Mouse (Mus musculus) testis, postnatal 14 days (tissue): ENCODE results near the gene Lnx2.

Source experiments
- DNase-seq: peaks from one replicate; pipeline ENCODE4 v3.0.0; 2021; ENCODE audit warnings: low spot score

Lnx2 gene

DNA sequence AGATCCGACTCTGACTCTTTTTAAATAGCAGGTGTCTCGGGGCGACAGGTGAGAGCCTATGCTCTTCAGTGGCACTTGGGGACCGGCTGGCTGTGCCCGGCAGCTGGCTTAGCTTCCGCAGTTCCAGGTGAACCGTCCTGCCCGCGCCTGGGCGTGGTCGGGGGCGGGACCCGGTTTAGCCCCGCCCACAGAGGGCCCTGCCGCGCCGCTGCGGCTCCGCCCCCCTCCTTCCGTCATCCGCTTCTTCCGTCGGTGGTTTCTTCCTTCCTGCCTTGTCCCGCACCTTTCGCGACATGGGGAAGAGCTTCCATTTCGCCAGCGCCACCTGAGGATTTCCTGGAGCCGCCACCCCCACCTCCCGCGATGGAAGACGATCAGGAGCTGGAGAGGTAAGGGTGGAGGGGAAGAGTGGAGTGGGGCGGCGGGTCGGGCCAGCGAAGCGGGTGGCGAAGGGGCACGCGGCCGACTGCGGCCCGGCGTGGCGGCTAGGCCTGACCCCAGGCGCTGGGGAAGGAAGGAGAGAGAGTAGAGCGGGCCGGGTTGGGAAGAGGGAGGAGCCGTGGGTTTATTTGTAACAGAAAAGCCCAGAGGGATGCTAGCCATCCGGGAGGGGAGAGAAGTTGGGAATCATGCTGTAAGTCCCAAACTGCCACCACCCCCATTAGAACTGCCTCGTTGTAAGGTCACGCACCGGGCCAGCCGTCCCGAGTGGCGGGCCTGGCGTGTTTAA lies 1.1 kb upstream of the Lnx2 start:
- peak; percentile 90 for DNase-seq

DNA sequence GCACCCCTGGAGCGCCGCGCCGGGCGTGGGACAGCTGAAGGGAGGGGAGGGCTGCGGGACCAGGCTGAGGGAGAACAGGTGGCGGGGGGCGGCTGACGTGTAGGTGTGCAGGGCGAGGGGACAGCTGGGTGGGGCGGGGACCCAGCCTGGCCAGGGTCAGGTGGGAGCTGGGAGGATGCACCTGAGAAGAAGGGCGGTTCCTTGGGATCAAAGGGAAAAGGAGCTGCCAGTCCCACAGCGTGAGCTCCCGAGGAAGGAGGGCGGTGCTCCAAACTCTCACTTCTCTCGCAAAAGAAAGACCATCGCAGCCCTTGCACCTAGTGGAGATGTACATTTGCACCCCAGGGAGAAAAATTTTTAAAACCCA lies 396 bp upstream of the Lnx2 start, which contains the start of gene Polr1d:
Gene Polr1d, plus strand, starts transcription at position 252 of the 367 bp plus-strand sequence.
- no peak for DNase-seq

DNA sequence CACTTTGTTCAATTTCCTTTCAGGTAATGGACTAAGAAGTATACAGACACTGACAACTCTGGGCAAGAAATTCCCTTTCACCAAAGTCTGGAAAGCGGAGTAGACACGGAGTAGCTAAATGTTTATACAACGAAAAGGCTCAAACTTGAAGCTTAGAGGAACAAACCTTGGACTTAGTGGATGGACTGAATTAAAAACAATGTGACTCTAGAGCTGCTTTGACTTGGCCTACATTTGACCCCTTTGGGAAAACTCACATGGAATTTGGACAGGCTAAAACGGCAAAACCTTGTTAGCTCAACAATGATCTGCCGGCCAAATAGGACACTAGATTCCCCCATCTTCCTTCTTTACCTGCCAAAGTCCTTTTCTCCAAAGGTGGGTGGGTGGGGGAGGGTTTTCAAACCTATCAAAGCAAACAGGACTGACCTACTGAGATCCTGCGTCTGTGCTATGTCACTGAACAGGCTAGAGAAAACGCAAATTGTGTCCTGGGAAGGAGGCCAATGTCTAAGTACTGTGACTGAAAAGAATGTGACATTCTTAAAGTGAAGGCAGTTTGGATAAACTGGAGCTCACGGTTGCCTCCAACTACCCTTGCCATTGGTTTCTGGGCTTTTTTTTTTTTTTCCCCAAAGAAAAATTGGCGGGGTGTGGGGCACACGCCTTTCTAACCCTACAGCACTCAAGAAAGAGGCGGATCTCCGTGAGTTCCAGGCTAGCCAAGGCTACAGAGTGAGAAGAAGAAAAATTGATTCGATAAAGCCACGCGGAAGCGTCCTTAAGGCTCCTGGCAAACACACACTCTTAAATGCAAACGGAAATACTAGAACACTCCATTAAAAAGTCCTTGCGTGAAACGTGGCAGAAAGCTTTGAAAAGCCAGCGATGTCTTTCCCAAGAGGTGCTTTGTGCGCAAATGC lies 1.0 kb downstream of the Lnx2 start:
- DNase-seq = no peak

DNA sequence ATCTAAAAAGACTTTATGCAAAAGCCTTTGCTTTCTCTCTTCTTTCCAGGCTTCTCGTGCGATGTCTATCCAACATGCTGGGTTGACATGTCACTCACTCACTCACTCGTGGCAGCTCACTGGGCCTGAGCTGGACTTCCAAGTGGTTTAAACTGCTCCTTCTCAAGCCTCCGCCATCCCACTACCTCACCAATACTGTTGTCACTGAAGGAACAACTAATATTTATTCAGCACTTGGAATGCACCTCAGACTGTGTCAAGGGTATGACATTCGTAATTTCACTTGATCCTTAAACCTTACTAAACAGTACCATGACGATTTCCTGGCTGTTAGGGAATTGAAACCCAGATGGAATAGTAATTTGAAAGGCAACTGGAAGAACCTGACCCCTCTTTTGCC lies 2.6 kb downstream of the Lnx2 start:
- no peak for DNase-seq

DNA sequence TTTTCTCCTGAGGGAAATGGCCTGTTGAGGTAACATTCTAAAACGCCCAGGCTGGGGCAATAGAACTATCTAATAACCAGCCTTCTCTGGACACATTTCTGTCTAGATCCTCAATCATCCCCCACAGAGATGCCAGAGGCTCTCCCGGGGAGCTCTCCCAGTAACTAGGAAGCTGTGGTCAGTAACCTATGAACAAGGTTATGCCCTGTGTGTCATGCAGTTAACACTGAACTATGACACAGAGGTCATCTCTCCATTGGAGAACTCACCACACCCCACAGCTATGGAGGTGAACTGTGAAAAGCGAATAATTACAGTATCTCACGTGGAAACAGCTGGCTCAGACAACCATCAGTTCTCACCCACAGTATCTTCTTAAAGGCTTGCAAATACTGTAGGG lies 4.5 kb downstream of the Lnx2 start:
- DNase-seq = no peak

DNA sequence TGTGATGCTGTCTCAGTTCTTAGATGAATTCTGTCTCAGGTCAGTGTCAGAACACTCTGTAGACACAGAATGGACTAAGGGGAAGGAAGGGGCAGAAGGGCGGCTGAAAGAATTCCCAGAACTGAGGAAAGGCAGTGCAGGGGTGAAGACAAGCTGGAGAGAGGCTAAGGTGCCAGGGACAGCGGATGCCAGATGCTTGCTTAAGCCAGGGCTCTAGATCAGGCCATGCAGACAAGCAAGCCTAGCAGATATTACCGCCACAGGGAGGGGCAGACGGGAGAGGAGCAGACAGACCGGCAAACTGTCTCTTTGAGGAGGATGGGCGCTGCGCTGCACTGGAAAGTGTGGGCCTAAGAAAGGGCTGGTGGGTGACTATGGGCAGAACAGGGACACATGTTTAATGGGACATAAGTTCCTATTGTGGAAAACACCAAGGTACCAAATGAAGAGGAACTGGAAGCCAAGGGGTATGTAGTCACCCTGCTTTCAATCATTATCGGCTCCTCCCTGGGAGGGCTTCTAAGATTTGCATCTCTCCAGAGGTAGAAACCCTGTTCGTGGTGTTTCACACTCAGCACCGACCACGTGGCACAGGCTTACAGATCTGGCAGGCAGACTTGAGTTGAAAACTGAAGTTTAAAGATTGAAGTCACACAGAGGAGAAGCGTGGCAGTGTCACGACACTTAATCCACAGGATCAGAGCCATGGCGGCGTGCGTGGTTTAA lies 5.4 kb downstream of the Lnx2 start:
- peak; percentile 53 for DNase-seq

DNA sequence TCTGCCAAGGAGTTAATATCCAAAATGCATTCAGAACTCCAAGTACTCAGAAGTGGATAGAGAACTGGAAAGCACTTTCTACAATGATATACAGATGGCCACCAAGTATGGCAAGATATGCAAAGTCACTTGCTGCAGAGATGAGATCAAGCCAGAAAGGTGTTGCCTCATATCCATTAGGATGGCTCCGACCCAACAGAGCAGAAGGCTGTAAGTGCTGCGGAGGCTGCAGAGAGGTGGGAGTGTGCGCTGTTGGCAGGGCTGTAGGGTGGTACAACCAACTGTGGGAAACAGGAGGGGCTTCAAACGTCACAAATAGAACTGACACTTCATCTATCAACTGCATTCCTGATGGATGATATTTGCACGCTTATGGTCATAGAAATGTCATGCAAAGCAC lies 7.5 kb downstream of the Lnx2 start:
- DNase-seq = no peak

DNA sequence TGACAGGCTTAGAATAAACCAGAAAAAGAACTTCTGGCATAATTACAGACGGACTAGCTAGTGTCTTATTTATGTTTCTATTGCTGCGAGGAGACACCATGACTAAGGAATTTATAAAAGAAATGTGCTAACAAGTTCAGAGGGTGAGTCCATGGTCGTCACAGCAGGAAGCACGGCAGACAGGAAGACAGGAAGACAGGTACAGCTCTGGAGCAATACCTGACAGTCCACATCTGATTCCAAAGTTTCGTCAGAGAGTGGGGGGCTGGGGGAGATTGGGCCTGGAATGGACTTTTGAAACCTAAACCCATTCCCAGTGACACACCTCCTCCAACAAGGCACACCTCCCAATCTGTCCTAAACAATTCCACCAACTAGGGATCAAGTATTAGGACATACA lies 9.4 kb downstream of the Lnx2 start:
- DNase-seq = no peak

DNA sequence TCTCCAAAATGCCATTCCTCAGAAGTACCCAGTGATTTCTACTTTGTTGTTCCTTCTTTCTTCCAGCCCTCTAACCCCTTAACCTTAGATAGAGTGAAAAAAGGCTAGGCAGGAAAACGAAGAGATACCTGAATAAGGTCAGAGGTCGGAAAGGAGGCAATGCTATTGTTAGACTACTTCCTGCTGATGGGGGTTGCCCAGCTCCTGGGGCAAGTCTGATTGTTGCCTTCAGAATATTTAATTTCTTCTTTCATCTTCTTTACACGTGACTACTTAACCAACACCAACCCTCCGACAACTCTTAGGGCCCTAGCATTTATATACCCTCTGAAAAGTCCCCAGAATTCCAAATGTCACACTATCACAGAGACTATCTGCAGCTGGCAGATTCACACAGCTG lies 10.3 kb downstream of the Lnx2 start:
- DNase-seq = no peak

DNA sequence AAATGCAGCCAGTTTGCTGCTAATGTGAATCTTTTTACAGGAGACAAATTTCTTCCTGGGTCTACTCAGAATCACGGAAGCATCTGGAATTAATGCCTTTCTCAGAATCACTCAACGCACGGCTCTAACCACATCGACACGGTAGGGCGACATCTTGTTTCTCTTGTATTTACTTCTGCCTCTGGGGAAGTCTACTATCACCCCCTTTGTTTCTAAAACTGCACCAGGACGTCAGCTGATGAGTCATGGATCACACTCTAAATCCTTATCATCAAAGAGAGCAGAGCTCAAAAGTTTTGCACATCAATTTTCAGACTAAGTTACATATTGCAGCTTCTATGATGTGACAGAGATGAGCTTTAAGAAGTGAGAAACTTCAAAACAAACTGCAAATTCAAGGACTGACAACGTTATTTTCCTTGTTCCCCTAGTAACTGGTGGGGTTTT lies 13.1 kb downstream of the Lnx2 start:
- DNase-seq = no peak

DNA sequence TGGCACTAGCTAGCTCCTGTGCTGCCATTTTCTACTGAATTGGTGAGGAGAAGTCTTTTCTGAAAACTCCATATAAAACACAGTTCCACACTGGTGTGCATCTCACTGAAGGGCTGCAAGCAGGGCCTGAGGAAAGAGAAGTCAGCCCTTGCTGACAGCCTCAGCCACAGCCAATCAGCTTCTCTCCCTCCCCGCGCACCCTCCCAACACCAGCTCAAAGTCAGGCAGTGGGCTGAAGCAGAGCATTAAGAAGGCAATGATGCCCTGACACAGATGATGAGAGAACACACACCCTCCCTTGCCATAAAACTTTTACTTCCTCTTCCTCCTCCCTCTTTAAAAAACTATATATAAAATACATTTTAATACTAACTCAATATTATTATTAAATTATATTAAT lies 16.4 kb downstream of the Lnx2 start:
- DNase-seq = no peak

DNA sequence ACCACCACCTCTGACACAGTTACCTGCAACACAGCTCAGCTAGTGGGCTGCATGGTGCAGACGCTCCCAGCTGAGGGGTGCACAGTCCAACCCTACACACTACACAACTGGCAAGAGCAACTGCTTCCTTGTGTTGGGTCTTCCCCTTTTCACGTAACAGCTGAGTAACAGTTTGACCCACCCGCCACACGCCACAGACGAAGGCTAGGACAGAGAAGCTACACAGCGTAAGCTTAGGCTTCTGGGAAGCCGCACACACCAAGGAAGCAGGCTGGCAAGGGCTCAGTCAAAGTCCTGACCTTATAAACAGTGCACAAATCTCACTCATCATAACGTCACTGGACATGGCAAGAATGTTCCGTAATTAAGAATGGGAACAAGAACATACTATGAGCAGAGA lies 17.1 kb downstream of the Lnx2 start:
- no peak for DNase-seq

DNA sequence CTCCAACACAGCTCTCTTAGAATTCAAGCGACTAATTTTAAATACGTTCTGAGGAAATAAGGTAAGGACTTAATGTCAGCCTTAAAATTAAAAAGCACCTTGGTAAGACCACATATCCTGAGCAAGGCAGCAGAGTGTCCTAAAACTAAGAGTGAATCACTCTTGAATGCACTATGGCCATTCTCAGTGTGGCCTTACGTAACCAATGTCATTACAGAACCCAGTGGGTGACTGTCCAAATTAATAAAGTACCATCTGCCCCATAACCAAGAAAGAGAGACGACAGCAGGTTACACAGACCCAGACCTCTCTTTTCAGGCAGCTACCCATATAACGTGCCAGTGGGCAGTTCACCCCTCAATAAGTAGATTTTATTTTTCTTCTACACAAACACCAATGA lies 17.7 kb downstream of the Lnx2 start:
- no peak for DNase-seq

DNA sequence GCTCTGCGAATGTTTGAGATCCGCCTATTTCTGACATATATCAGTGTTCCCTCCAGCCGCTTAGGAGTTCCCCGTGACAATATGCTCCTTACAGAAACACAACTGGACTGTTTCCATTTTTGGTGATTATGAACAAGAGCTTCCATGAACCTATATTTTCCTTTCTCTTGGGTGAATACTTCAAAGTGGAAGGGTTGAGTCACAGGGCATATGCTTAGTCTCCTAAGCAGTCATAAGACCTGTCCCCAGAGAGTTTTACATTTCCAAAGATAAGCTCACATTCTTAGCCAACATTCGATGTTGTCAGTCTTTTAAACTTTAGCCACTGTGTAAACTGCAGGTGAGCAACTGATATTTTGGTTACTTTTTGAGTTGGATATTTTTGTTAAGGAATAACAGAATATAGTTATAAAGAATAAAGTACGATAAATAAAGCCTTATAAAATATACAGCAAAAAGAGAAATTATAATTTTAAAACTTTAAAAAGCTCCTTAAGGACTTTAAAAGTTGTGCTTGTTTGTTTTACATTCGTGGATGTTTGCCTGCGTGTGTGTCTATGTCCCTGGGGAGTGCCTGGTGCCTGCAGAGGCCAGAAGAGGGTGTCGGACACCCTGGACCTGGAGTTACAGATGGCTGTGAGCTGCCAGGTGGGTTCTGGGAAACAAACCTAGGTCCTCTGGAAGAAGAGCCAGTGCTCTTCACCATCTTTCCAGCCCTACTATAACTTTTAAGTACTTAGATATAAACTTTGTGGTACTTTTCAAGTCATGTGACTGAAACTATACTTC lies 18.6 kb downstream of the Lnx2 start:
- no peak for DNase-seq

DNA sequence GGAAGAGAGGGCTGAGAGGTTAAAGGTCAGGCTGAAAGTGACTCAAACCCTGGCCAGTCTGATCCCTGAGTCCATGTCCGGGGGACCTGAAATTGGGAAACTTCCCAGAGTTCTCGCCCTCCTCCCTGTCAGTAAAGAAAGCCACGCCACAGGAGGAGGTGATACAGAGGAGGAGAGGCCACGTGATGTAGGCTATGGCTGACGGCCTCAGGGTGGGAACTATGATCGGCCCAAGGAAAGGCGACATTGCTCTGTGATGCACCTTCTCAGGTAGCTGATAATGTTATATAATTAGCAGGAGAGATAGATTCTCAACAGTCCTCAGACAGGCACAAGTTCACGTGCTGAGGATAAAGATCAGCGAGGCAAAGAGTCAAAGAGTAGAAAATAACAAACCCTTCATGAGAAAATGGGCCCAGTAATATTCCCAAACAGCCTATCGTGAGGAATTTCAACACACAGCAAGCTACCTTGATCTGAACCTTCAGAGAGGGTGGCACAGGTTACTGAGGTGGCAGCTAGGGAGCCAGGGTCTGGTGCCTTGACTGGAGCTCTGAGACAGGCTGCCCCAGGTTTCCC lies 19.6 kb downstream of the Lnx2 start:
- no peak for DNase-seq

DNA sequence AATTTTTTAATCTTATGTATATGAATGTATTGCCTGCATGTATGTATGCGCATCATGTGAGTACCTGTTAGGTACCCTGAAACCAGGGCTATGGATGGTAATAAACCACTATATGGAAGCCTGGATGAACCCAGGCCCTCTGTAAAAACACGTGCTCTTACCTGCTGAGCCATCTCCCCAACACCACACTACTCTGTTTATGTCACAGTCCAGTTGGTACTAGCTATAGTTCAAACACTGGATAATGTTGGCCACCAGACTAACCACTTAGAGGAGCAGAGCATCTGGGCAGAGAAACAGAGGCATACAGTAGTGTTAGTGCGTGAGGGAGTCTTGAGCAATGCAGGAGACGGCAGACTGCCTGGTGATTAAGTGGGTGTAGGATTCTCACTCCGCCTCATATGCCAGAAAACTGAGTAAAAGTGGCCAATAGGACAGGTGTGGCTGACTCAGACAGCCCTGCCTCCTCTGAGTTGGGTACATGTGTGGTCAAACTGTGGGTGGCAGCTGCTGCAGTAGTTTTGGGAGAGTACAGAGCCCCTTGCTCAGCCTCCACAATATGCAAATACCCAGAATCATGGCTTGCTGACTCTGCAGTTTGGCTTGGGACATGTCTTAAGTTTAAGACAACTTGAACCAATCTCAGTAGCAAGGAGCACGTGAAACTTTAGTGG lies 20.7 kb downstream of the Lnx2 start:
- no peak for DNase-seq

DNA sequence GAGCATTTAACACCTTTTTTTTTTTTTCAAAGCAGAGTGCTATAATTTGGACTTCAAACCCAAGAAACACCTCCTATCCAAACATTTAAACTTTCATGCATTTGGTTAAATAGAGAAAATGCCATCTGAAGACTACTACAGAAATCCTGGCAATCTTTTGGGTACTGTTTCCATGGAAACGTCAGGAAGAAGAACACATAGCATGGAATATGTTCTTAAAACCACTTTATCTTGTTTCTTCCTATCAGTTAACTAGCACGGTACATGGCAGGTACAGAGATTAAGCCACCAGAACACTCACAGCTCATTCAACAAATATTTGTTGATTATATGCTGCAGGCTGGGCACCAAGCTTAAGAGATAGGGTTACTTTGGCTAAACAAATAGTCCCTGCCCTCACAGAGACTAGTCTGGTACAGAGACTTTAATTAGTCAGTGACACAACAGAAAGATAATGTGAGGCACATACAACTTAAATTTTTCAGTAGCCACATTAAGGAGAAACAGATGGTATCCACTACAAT lies 21.6 kb downstream of the Lnx2 start:
- no peak for DNase-seq

DNA sequence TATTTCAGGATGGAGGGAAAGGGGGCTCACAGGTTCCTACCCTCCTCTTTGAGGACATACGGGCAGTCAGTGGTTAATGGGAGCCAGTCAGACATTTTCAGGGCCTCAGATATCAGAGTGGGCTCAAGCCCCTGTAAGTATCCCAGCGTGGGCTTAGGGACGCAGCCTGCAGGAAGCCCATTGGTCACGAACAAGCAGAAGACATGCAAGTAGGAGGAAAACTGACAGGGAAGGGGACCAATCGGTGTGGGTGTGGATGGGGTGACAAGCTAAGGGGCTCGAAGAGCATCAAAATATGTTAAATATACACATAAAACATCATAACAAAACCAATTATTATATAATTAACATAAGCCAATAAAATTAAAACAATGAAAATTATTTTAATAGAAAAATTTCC lies 22.1 kb downstream of the Lnx2 start:
- no peak for DNase-seq

DNA sequence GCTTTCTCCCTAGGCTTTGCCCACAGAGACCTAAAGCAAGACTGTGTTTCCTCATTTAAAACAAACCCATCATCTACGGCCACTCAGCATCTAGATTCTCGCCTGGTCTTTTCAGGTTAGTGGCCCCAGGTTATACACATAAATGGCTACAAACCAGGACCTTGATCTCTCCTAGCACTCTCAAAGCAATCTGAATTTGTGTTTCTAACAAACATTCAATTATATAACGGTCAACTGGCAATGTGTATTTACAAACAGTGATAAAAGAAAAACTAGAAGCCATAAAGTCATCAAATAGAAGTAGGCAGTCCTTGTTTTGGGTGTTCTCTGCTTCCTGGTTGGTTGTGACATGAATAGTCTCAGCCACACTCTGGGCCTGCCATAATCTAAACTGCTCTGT lies 22.9 kb downstream of the Lnx2 start:
- DNase-seq = no peak

DNA sequence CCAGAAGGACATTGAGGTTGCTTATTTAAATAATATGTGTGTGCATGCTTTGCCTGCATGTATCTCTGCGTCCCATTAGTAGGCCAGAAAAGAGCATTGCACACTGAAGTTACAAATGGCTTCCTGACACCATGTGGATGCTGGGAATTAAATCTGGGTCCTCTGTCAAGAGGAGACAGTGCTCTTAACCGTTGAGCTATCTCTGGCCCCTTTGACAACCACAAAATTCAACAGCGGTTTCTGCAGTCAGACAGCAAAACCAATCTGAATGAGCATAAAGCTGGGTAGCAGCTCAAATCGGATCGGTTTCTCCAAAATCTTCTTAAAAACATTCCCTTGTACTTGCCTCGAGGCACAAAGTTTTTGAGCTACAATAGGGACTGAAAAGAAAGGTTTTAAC lies 23.3 kb downstream of the Lnx2 start:
- DNase-seq = no peak

DNA sequence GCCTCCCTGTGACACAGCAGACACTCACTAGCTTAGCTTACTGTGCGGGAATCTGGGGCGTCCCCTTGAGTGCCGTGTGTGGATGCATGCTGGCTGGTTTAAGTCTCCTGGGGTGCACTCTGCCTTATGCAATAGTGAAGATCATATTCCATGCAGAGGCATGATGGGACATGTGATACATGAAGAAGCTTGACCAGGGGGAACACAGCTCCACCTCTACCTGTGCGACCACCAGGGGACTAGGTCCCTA lies 24.2 kb downstream of the Lnx2 start:
- no peak for DNase-seq
